Mouse (Mus musculus) urinary bladder, adult 2 months (tissue): ENCODE data around the gene Heph. TPM values are rescaled to one million over a fixed set of nuclear protein-coding genes. Genes with fewer than 3 reads are reported as not detected.
"Not testable (repeated sequence)": the region's sequence is repeated elsewhere in the genome, so short reads cannot be mapped to it uniquely, and the experiment has no call there.

ENCODE experiments used
- DNase-seq: peaks from one replicate; pipeline ENCODE4 v3.0.0; 2022; ENCODE audit warnings: low spot score
- polyA plus RNA-seq: library from polyadenylated mRNA; depleted of rRNA; stranded (reverse); fragments of >200 nt; gene quantifications from 2 replicates; pipeline ENCODE4 v1.2.3, GENCODE M21; 2012; rRNA removed

The Heph gene
- polyA plus RNA-seq: 2.7 and 3.1 TPM in 2 replicates

DNA sequence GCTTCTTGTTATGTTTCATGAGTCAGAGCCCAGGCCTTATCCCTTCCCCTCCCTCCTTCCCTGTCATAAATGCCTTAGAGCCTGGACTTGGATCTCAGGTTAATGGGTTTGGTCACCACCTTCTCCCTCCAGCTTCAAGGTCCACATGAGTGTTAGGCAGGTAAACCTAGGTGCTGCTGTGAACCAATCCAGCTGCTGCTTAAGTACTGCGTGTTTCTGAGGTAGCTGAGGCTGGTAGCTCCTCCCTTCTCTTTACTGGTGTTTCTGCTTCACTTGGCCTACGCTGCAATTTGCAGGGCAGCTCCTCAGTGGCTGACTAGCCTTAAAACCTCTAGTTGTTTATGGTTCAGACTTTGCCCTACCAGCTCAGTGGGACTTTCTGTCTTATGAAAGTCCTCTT, at the start of gene Heph:
TSS of gene Heph (plus strand) at position 211 of the 400 bp plus-strand sequence.
- no peak for DNase-seq

DNA sequence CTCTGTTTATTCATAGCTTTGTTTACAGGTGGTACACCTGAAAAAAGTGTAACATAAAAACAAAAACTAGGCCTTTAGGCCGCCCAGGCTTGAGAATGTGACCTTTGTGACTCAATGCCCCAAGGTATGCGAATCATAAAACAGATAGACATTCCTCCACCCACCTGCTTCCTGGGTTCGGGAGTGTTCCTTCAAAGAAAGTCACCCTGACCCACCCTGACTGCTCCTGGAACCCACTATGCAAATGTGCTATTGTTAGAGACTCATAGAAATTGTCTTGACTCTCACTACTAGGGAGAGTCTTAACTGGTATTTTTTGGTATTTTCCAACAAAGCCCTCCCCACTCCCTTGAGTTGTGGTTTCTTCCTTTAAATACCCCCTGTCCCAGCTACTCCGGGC, 39.8 kb upstream of the Heph start:
- DNase-seq: not testable (repeated sequence)

DNA sequence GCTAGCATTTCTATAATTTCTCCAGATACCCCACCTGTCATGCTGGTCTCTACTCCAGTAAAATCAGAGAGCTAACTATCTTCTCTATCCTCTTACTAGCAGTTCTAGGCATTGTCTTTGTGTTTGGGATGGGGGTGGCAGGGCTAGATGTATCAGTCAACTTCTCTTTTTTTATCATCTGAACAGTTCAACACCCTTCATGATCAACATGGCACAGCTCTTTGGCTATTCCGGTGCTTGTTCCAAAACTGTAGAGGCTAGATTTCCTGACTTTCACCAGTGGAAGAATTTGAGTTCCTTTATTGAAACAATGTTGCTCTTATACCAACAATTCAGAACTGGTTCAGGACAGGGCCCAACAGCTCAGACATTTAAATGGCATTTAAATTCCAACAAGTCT, 38.2 kb upstream of the Heph start:
- no peak for DNase-seq

DNA sequence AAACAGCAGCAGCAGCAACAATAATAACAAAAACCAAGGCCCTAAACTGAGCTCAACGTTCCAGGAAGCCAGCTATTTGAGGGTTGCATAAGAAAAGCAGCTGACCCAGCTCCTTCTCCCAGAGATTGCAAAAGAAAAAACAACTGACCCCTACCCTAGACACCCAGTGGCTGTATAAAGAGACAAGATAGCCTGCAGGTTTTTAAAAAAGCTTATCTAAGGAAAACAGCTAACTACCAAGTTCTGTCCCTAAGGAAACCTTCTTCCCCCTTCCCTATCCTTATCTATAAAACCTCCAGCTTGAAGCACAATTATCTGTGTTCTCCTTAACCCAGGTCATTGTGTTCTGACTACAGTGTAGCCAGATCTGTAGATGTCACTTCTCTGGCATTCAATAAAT, 37.4 kb upstream of the Heph start:
- no peak for DNase-seq

DNA sequence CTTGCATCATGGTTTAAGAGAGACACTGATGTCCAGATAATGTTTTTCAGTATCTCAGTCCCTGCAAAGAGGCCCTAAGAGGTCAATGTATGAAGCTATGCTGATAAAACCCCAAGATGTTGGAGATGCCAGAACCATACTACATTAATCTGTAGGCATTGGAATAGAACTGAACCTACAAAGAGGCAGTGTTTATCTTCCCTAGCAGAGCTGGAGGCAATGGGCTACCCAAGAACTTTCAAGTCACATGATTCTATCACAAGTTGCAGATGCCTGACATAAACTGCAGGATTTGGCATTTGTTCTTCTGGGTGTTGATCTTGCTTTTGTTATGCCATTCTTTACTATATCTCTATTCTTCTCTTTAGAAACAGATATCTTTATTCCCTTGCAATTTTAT, 35.8 kb upstream of the Heph start:
- DNase-seq: no peak

DNA sequence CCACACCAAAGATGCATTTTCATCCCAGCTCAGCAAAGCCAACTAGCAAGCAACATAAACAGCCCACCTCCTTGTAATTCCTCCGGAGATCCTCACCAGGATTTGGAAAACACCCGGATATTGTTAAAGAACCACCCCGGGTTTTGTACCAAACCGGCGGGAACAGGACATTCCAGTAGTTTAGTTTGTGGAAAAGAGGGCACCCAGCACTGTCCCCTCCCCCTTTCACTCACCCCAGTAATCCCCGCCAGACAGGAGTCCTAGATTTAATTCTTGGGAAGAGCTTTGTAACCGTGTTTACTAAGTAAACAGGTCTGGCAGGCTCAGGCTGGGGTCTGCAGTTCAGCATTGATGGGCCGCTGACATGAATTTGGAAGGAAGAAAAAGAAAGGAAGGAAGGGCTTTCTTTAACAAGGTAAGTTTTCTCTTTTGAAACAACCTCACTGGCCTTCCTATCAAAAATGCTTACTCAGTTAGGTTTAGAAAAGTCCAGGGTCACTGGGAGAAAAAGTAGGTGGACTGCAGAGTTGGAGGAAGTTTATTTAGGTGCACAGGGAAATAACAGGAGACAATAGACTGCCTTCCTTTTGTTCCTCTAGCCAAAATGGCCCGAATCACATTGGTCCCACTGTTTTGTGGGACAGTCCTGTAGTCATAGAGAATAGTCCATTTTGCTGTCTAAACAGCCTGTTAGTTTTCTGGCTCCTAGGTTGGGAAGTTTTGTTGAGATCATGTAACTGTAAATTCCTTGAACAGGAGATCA, 1.2 kb downstream of the Heph start, which contains the start of gene Hsf3:
TSS of gene Hsf3 (minus strand) at position 94 of the 763 bp plus-strand sequence.
- no peak for DNase-seq

DNA sequence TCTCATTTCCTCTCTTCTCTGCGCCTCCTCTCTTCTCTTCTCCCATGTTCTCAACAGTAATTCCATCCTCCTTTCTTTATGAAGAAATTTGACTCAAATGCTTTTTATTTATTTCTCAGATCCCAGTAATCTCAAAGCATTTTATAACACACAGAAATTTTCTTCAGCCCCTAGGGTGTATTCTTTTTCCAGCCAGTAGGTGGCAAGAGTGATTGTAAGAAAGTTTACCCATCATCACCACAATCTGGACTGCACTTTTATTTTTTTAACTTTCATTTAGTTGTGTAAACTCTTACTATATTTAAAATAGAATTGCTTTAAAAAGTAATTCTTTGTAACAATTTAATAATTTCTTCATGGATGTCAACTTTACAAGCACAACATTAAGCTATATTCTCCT, 46.4 kb downstream of the Heph start:
- no peak for DNase-seq

Other genes with a start within 250 kb of the Heph start
- 0.22 and 0.27 TPM in 2 replicates for gene Vsig4, start 161.9 kb upstream of the Heph start, polyA plus RNA-seq
- gene Hsf3, start 935 bp downstream of the Heph start, polyA plus RNA-seq: 0.06 TPM in 2 replicates